Mouse (Mus musculus) 3134 (cell line): Measurements from ENCODE around the gene Ctnnbl1.

Source experiments
- DNase-seq: peaks from one replicate; pipeline ENCODE4 v3.0.0-alpha.2; 2011; ENCODE audit warnings: low spot score; ENCODE audit not compliant: insufficient read length; ENCODE audit errors: extremely low read depth

Gene Ctnnbl1

GRCm38 (mm10) chr2:157814965-157815283 is 77.7 kb downstream of the Ctnnbl1 start:
- DNase-seq = no peak

DNA sequence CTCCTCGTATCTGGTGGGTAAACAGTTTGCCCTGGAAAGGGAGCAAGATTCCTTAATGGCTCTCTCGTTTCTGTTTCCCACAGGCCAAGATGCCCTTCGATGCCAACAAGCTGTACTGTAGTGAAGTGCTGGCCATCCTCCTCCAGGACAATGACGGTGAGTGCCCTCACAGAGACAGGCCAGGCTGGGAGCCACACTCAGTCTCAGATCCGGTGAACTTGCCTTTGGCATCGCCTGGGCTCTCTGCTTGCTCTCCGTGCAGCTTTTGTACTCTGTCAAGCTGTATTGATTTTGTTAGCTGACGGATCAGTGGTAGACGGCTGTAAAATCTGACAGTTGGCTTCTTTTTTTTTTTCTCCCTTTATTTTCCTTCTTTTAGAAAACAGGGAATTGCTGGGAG is 80.5 kb downstream of the Ctnnbl1 start:
- DNase-seq = no peak

DNA sequence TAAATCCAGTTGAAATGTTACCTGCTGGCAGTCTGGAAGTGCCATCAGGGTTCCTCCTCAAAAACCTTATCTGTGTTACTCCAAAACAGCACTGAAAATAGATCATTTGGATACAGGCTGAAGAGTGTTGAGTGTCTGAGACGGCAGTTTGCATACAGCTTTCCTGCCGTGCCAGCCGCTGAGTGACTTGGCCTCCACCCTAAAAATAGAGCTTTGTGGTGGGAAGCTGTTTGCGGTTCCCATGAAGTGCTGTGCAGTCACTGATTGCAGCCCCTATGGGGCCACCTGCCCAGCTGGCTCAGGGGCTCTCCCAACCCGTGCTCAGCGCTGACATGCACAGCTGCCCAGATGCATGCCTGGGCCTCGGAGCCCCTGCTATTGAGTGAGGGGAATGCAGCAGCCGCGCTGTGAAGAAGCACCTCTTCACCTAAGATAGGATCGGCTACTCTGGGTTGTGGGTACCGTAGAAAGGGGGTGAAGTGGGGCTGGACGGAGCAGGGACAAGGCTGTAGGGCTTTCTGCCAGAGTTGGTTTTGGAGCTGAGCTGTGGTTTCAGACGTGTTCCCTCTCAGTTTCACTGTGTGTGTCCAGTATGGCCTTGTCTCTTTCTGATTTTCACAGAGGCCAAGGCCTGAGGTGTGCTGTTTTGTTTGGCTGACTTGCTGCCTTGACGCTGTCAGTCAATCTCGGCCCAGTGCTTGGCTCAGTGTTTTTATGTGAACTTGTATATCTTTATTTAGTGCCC is 81.5 kb downstream of the Ctnnbl1 start:
- no peak for DNase-seq

GRCm38 (mm10) chr2:157819401-157819800 is 82.2 kb downstream of the Ctnnbl1 start:
- no peak for DNase-seq

GRCm38 (mm10) chr2:157821259-157821658 is 84.1 kb downstream of the Ctnnbl1 start:
- no peak for DNase-seq

DNA sequence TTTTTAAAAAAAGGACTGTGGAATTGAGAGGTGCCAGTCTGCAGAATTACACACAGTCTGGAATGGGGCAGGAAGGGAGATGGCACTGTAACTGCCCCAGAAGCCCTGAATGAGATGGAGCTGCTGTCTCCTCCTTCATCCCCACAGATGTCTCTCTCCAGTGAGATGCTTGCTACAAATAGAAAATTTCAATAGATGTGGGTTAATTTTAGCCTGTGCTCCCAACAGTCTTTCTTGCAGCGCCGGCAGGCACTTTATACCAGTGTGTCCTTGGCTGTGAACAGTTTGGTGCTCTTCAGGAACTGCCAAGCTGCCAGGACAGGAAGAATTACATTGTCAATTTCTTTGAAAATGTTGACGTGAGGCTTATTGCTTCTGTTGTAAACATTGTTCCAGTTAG is 86.3 kb downstream of the Ctnnbl1 start:
- no peak for DNase-seq

DNA sequence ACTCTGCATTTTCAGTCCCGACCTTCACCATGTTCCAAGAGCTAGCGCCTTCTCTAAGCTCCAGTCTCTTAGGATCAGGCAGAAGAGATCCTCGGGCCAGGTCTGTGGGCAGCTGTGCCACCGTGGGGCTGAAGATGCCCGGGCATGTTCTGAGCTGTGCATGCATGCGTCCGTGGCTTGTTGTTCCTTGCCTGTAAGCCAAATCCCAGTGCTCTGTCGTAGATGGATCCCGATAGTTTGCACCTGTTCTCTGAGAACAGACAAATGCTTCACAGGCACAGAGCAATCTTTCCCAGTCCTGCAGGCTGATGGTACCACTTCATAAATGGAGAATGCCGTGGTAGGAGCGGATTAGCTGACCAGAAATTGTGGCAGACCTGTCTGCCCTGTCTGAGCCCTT is 87.0 kb downstream of the Ctnnbl1 start:
- no peak for DNase-seq

- no peak for DNase-seq
Observed at GRCm38 (mm10) chr2:157830101-157830500, 92.9 kb downstream of the Ctnnbl1 start.

DNA sequence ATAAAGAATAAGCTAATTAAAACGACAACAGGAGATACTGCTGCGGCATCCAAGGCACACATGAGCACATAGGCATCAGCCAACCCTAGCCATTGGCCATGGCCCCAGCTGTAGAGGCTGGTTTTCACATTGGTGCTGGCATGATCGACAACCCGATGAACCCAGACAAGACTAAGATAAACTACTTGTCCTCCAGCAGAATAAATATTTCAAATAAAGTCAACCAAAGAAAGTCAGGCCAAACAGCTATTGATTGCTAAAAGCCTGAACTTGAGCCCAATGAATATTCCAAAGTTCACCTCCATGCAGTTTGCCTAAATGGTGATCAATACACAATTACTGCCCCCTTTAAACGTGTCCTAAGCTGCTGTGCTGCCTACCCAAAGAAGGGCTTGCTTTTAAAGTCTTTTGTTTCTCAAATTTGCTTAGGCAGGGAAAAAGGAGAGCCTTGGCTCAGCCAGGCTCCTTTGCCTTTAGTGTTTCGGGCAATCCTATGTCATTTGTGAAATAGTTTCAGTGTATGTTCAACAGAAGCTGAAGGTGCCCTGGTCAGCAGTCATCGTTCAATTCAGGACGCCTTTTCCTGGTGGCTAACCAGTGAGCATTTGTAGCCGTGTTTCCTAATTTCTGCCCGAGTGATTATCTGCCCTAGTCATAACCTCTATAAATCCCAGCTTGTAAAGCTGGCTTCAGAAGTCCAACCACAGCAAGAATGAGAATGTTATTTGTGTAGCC is 93.6 kb downstream of the Ctnnbl1 start:
- no peak for DNase-seq

DNA sequence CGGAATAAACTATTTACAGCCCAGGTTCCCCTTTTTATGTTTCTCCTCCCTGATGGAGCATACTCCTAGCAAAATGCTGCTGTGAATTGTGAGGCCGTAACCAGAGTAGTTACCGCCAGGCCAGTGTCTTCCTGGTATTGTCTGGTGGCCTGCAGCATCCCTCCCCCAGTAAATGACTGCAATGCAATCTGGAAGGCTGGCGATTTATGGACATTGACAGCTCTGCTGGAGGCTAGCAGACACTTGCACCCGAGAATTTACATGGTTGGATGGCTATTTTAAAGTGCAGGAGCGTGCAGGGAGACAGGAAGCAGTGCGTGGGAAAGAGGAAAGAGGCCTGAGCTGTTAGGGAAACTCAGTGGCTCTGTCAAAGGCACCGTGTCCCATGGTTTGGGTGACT is 99.8 kb downstream of the Ctnnbl1 start:
- no peak for DNase-seq

- no peak for DNase-seq
Observed at GRCm38 (mm10) chr2:157838206-157838923, 101.2 kb downstream of the Ctnnbl1 start.

DNA sequence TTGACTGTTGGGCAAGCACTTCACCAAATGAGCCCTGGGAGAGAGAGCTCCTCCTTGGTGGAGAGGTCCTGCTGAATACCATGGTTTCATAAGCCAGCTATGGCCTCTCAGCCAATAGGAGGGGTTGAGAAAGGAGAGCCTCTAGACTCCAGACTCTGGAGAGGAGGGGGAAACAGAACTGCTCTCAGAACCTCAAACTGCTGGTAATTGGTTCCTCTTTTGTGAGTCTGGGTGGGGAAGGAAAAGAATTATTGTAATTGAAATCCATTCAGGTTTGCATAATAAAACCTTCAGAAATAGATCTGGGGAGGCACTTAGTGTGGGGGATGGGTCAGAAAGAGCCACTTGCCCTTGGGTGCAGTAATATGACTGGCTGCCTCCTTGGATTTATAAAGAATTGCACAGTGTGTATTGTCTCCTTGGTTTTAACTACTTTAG is 103.5 kb downstream of the Ctnnbl1 start:
- no peak for DNase-seq

- DNase-seq = no peak
Observed at GRCm38 (mm10) chr2:157841121-157841520, 103.9 kb downstream of the Ctnnbl1 start.

- no peak for DNase-seq
Observed at GRCm38 (mm10) chr2:157844746-157845145, 107.5 kb downstream of the Ctnnbl1 start.

DNA sequence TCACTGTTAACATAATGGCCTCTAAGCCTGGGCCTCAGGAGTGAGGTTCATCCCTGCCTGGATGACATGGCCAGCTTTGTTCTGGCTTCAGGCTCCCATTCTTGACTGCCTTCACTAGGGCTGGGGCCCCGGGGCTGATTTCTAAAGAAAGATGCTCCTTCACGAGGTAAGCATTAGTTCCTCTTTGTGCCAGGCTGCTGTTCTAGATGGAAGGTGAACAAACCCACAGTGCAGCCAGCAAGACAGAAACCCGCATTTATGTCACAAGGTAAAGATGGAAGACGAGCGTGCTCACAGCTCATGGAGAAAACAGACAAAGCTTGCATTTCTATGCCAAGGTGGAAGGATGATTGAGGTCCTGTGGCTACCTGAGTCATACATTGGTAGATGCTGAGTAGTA is 108.6 kb downstream of the Ctnnbl1 start:
- no peak for DNase-seq

DNA sequence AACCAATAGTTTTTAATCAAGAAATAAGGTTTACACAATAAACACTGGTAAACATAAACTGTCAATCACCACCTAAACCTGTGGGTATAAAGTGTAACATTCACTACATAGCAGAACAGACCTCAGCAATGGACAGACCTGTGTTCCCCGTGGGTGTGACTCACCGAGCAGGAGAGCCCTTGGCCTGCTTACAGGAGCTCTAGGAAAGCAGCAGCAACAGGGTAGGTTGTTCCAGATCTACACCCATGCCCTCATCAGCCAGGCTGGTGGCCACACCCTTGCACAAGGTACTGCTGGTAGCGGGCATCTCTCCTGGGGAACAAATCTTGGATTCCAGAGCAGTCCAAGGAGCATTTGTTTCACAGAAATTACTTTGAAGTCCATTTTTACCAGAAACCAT is 115.9 kb downstream of the Ctnnbl1 start:
- no peak for DNase-seq

GRCm38 (mm10) chr2:157855814-157856213 is 118.6 kb downstream of the Ctnnbl1 start:
- DNase-seq = no peak

DNA sequence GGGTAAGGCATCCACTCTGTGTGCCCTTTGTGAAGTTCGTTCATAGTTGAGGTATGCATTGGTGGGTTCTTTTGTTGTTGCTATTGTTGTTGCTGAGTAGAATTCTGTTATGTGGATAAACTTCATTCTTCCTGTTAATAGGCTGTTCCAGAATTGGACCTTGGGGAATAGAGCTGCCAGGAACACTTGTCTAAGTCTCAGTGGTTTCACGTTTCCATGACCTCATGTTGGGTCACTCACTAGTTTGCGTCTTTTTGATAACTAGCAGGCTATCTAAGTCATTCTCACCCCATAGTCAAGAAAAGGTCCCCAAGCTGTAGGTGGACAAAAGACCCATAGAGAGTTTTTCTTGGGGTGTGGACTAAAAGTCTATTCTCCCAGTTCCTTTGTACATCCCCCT is 120.3 kb downstream of the Ctnnbl1 start:
- DNase-seq = no peak

- DNase-seq = no peak
Observed at GRCm38 (mm10) chr2:157858317-157858716, 121.1 kb downstream of the Ctnnbl1 start.

DNA sequence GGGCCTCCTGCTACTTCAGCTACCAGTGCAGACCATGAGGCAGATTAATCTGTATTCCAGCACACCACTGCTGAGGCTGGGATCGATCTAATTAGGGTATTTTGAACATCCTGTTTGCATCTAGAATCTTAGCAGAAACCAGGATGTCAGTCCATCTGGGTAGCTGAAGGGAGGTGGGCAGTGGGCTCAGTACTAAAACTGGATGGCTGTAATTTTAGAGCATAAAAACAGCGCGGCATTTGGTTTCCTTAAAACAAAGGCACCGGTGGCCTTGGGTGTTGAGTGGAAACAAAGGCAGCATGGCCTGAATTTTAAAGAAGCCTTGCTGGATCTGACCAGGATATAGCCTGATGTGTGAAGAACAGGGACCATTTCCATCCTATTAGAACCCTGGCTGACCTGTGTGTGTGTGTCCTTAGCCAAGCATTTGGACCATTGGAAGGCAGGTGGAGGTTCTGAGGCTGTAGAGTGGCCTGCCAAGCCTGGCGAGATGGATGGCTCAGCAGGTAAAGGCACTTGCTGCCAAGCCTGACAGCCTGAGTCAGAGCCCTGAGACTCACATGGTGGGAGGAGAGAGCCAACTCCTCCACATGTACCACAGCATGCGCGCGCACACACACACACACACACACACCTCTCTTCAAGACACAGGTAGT is 122.0 kb downstream of the Ctnnbl1 start:
- no peak for DNase-seq

- no peak for DNase-seq
Observed at GRCm38 (mm10) chr2:157861273-157861944, 124.2 kb downstream of the Ctnnbl1 start.
